Mouse (Mus musculus) cortical plate, adult 2 months (tissue): ENCODE data around the gene Ptgfrn. TPM values are rescaled to one million over a fixed set of nuclear protein-coding genes. Genes with fewer than 3 reads are reported as not detected.

Source experiments
- H3K27ac ChIP-seq: fragments of 200-500 bp; 2 replicates; pipeline ENCODE4 v1.5.1; 2012; ENCODE audit warnings: low read length, control low read depth, inconsistent platforms; ENCODE audit not compliant: insufficient read depth
- H3K4me1 ChIP-seq: fragments of 200-500 bp; 2 replicates; pipeline ENCODE4 v1.6.1; 2011; ENCODE audit warnings: low read length; ENCODE audit not compliant: control insufficient read depth, insufficient read depth
- H3K4me3 ChIP-seq: fragments of 200-500 bp; 2 replicates; pipeline ENCODE4 v1.5.1; 2011; ENCODE audit warnings: mild to moderate bottlenecking, low read length, control low read depth; ENCODE audit not compliant: insufficient read depth
- CTCF ChIP-seq: fragments of 200-500 bp; IDR thresholded peaks from 2 replicates; pipeline ENCODE4 v1.5.1; 2011; ENCODE audit warnings: mild to moderate bottlenecking, control low read depth, low read length; ENCODE audit not compliant: insufficient read depth; ENCODE audit errors: extremely low read depth
- POLR2A ChIP-seq: fragments of 200-500 bp; IDR thresholded peaks from 2 replicates; pipeline ENCODE4 v1.6.1; 2011; ENCODE audit warnings: mild to moderate bottlenecking, low read length, control low read depth; ENCODE audit not compliant: insufficient read depth; ENCODE audit errors: extremely low read depth
- polyA plus RNA-seq: library from polyadenylated mRNA; depleted of rRNA; stranded (reverse); fragments of >200 nt; gene quantifications from 2 replicates; pipeline ENCODE4 v1.2.3, GENCODE M21; 2012

The Ptgfrn gene
- polyA plus RNA-seq, 1 experiment, result 12.0 TPM

DNA sequence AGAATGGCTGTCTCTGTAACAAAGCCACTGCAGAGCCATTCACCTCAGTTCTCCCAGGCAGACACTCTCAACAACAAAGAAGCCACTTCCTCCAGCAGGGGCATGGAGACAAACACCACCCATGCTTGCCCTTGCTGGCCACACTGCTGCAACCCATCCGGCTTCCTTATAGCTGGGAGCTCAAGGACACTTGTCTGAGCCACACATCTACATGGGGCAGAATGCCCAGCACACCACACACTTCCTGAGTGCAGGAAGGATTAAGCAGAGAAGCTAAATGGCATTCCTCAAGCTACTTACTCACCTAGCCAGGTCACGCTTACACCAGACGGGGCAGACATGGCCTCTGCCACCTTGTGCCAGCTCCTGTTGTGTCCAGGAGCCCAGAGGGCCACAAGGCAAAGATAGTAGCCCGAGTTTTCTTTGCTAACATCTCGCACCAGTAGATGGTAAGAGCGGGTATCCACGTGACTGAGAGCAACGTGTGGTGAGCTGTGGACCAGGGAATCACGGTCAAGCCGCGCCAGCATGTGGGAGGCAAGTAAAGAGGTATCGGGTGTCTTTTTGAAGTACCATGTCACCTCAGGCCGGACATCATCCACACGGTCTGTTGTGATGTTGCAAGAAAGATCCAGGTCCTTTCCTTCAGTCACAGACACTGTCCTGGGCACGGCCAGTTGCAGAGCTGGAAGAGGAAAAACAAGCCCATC is 37.4 kb downstream of the Ptgfrn start:
- no peak for TF ChIP-seq POLR2A
- TF ChIP-seq CTCF, result no peak
- H3K4me1 ChIP-seq, result no peaks in the 10 kb centered on the region
- H3K4me3 ChIP-seq, result no peak overlapping the region
- no peak overlapping the region for H3K27ac ChIP-seq

DNA sequence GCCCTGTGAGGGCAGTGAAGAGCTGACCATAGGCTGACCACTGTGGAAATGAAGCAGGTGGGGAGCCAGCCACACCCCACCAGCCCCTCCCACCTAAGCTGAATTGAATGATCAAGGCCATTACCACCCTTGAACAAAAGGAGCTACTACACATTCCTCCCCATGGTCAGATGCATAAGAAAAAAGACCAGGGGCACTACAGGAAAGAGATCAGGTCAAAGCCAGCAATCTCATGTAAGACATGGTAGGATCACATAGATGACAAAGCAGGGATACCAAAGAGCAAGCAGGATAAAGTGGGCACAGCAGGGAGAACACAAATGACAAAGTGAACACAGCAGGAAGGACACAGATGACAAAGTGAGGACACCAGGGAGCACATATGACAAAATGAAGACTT is 38.5 kb downstream of the Ptgfrn start:
- TF ChIP-seq POLR2A (no peak), CTCF (no peak)
- H3K27ac ChIP-seq, result no peak overlapping the region
- H3K4me3 ChIP-seq, result no peak overlapping the region
- H3K4me1 ChIP-seq, result no peaks in the 10 kb centered on the region

DNA sequence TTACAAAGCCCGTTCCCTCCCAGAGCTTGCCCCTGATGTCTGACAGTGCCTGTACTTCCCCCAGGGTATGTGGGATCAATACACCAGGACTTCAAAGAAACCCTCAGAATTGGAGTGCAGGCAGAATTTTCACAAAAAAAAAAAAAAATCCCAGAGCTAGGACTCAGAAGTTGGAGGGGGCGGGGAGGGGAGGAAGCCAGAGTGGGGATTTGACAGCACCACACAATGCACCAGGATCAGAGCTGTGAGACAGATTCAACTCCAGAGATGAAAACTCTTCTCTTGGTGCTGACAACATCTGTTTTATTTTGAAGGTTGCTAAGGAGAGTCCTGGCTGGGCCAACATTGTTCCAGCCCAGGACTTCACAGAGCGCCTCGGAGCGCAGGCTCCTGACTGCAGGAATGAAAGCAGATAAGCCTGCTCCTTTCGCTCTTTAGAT is 39.3 kb downstream of the Ptgfrn start:
- Histone ChIP-seq H3K4me1 (no peaks in the 10 kb centered on the region), H3K27ac (no peak overlapping the region), H3K4me3 (no peak overlapping the region)
- no peak for TF ChIP-seq CTCF
- TF ChIP-seq POLR2A, result no peak

DNA sequence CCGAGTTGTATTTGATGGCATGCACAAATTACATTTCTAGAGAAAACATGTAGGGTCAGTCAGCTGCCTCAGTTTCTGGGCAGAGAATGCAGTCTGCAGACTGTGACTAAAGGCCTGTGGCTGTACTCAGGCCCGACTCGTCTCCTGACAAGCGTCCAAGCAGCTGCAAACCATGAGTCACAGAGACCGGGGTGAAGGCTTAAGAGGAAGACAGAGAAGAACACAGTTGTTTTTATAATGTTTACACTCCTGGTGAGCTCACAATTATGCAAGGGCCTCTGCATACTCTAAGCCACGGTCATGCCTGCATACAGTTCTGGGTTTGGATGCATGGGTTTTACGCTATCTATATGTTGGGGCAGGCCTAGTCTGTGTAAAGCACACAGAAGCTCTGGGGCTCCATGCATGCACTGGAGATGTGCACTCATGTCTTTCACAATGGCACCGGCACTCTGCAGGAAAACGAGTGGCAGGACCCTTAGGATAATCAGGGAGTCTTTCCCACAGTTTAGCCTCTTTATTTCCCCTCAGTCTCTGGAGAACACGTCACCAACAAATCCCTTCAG is 39.8 kb downstream of the Ptgfrn start:
- Histone ChIP-seq H3K27ac (no peak overlapping the region), H3K4me1 (no peaks in the 10 kb centered on the region), H3K4me3 (no peak overlapping the region)
- TF ChIP-seq CTCF (no peak), POLR2A (no peak)

DNA sequence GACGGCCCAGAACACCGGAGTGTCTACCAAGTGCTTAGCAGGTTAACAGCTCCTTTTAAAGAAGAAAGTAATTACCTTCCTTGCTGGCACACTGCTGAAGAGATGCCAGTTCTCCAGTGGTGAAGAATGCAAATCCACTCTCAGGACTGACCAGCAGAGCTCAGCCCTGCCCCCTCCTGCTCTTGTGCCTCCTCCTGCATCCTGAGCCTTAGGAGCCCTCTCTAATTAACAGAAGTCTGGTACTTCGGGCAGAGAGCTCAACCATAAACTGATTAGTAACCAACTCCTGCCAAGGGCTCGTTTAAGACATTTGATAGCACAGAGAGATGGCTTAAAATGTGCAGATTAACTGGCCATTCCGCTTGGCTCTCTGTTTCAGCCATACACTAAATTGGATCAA is 41.4 kb downstream of the Ptgfrn start:
- TF ChIP-seq POLR2A (no peak), CTCF (no peak)
- H3K4me3 ChIP-seq, result no peak overlapping the region
- no peaks in the 10 kb centered on the region for H3K4me1 ChIP-seq
- no peak overlapping the region for H3K27ac ChIP-seq

DNA sequence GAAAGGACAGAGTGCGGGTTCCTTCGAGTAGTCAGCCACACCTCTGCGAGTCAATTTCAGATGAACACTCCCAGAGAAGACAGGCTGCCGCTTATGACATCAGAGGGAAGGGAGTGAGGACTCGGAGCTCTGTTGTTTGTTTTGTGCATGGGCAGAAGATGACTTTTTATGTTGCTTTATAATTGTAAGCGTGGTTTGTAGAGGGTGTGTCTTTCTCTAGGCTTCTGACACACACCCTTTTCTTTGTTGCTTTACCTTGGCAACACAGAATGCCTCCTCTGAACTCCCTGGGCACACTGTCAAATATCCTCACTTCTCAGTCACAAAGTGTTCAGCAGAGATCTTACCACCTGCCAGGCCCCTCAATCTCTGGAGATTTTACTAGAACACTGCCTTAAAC is 43.9 kb downstream of the Ptgfrn start:
- Histone ChIP-seq H3K27ac (no peak overlapping the region), H3K4me1 (peaks cover 1% of the 10 kb centered on the region), H3K4me3 (no peak overlapping the region)
- no peak for TF ChIP-seq CTCF
- no peak for TF ChIP-seq POLR2A

DNA sequence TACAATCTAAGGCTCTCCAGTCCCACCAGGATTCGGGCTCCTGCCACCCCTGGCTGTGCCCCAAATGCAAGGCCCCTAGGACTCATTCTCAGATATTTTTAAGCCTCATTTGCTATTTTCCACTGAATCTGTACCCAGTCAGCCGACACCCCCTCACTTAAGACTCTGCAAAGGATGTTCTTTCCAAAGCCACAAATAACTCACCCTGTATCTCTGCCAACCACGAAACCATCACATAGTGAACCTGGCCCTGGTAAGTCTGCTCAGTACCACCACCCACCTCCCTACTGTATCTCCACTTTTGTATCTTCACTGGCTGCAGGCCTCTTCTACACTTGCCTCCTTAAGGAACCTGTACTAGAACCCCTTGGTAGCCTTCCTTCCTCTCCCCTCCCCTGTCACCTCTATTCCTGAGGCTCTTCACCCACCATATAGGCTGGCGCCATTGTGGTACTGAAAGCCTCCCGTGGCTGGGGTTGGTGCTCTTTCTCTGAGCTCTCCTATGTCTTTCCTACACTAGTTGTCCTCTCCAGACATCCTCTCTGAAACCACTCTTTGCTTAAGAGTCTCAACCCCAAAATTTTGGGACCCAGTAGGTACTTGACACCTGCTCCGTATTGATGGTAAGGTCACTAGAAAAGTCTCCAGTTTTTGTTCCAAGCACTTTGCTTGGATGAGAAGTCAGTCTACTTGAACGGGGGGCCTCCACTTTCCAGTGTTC is 48.1 kb downstream of the Ptgfrn start:
- no peak overlapping the region for H3K27ac ChIP-seq
- no peak for TF ChIP-seq POLR2A
- TF ChIP-seq CTCF, result no peak
- H3K4me3 ChIP-seq, result no peak overlapping the region
- H3K4me1 ChIP-seq, result peaks cover 3% of the 10 kb centered on the region

DNA sequence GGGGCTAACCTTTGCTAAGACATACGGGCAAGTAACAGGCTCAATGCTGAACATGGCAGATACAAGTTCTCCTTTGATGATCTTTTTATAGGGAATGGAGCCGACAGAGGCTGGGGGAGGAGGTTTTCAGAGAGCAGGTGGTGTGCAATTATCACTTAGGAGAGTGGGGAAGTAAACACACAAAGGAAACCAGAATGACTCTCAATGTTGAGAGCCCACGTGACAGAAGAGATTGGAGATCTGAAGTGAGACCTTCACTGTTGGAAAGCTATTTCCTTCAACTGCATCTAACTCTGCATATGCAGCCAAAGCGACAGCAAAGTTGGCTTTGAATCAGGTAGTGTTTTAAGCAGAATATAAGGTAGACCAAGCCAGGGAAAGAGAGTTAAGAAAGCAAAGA is 50.9 kb downstream of the Ptgfrn start:
- no peak overlapping the region for H3K27ac ChIP-seq
- peaks cover 3% of the 10 kb centered on the region for H3K4me1 ChIP-seq
- no peak for TF ChIP-seq CTCF
- TF ChIP-seq POLR2A, result no peak
- no peak overlapping the region for H3K4me3 ChIP-seq

DNA sequence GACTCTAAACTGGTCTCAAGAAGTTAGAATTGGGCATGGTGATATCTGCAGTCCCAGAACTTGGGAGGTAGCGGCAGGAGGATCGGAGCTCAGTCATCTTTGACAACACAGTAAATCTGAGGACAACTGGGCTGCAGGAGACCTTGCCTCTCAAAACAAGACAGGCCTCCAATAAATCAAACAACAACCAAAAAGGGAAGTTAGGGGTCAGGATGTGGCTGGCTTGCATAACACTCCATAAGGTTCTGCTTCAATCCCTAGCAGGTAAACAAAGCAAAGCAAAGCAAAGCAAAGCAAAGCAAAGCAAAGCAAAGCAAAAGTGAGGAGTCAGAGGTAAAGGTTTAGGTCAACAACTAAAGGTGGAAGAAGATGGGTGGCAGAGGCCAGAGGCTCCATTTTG is 51.9 kb downstream of the Ptgfrn start:
- Histone ChIP-seq H3K27ac (no peak overlapping the region), H3K4me3 (no peak overlapping the region), H3K4me1 (peaks cover 3% of the 10 kb centered on the region)
- TF ChIP-seq POLR2A (no peak), CTCF (no peak)

DNA sequence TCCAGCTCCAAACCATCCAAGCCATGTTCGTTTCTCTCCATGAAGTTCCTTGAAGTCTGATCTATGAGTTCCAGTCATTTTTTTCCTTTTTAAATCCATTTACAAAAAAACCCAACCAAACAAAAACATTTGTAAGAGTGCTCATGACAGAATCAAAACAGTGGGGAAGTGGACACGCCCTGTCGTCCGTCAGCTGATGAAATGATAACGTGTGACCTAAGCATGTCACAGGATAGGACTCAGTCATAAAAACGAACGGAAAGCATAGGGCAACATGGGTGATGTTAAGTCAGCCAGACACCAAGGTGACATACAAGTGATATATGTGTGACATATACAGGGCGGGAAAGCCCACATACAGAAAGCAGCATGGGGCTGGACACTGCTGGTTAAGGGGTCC is 54.9 kb downstream of the Ptgfrn start:
- no peak for TF ChIP-seq CTCF
- TF ChIP-seq POLR2A, result no peak
- H3K4me3 ChIP-seq, result no peak overlapping the region

More for the DNA sequence above, 54.9 kb downstream of the Ptgfrn start:
- Histone ChIP-seq H3K27ac (no peak overlapping the region), H3K4me1 (peaks cover 4% of the 10 kb centered on the region; the same call in 1 of the 2 replicates)
